Mouse (Mus musculus) adrenal gland (tissue): ENCODE measurements around the gene Baz2b.

Experiments
- intact Hi-C: fragments of 180-260 bp; cut with DNase I; formaldehyde crosslinking; loops from one replicate; pipeline ENCODE4 v1.15.1; 2025
- long read RNA-seq, 2 experiments: library from polyadenylated mRNA; unstranded; transcript quantifications; one replicate each; pipeline ENCODE4 v2.0.0; 2020; ENCODE audit warnings: borderline replicate concordance in 1 of 2; ENCODE audit not compliant: insufficient replicate concordance in 1 of 2

The Baz2b gene
- long read RNA-seq, experiment 1, partial matches to known transcripts = 7 of 16 reads
- long read RNA-seq, experiment 1, other reads (novel, unspliced or antisense) = 8 of 16 reads
- long read RNA-seq, experiment 2, partial matches to known transcripts = 8 of 28 reads
- long read RNA-seq, experiment 2, other reads (novel, unspliced or antisense) = 16 of 28 reads

DNA sequence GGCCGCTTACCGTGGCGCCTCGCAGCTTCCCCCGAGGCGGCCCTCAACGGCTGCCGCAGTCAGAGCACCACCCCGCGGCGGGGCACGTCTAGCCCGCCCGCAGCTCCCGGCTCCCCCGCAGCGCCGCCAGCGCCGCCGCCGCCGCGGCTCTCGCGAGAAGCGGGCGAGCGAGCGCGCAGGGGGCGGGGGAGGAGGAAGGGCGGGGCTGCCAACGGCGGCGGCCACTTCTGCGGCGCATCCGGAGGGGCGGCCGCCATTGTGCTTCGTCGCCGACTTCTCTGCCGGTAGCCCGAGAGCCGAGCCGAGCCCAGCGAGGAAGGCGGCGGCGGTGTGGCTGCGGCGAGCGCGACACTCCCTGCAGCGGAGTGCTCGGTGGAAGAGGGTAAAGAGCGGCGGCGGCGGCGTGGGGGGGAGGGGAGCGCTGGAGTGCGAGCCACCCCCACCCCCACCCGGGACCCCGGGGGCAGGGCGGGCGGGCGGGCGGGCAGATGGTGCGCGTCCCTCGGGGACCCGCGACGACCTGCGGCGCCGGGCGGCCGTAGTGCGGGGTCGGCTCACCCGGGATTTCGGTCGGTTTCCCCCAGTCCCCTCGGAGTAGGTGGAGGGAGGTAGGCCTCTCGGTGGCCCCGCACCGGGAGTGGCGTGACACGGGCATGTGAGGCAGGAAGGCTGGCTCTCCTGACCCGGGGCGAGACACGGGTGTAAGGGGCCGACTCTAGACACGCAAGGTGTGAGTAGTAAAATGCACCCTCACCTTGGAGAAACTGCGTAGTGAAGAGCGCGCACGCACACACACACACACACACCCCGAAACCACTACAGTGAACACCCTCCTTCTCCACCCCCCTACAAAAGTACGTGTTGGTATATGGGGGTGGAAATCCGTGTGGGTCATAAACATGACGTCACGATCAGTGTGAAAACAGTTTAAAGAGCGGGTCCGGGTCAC lies at the start of gene Baz2b, which contains the start of gene March7:
Baz2b (minus strand) TSS at position 137 of the 949 bp plus-strand sequence.
March7 (plus strand) TSS at position 185 of the 949 bp plus-strand sequence.
- intact Hi-C loops = no loop called here

GRCm38 (mm10) chr2:60259186-60259585 lies 49.5 kb upstream of the Baz2b start:
- intact Hi-C loops = no loop called here

DNA sequence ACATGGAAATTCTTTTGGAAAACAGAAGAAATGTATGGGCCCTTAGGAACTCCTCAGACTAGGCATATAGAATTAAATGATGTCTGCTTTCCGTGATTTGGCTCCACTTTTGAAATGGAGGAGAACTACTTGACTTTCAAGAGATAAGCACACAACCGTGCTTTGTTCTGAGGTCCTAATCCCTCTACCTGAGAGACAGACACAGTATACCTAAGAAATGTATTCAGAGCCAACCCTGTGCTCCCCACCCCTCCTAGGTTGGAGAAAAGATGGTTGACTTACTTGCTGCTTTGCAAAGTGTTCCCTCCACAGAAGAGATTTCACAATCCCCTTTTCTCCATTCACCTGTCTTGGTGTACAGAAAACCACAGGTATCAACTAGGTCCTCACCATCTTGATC lies 47.1 kb upstream of the Baz2b start:
- intact Hi-C loops = no loop called here

- intact Hi-C loops = no loop called here
These were observed 43.9 kb upstream of the Baz2b start for GRCm38 (mm10) chr2:60253506-60253905.

DNA sequence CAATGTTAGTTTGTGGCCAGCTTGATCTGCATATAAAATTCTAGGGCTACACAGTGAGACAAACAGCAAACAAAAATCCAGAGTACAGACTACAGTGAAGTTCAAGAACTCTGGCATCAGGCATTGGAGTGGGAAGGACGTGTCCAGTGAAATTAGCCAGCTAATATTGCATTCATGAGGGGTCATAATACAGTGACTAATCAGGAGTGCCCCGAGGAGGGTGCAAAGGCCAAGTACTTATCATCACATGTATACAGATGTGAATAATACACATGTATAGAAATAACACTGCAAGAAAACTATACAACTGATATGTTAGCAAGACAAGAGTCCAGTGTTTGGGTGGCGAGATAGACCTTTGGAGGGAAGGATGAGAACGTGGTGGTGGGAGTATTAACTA lies 43.1 kb upstream of the Baz2b start:
- intact Hi-C loops = no loop called here

- intact Hi-C loops = no loop called here
These were observed 24.9 kb upstream of the Baz2b start for GRCm38 (mm10) chr2:60234506-60234905.

- intact Hi-C loops = no loop called here
These were observed 23.5 kb upstream of the Baz2b start for GRCm38 (mm10) chr2:60233147-60233546.

DNA sequence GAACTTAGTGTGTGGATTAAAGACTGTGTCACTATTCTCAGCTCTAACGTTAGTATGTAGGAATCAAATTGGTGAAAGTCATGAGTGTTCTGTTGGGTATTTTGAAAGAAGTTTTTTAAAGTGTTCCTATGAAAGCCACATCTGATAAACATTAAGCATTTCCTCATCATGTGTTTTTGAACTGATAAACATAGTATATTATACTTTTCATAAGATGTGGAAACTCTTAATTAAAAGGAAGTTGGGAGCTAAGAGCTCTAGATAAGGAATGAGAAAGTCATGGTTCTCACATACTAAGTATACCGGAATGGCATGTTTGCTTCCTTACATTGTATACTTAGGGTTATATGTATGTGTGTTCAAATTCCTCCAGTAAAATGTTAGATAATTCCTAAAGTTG lies 20.7 kb upstream of the Baz2b start:
- intact Hi-C loops = no loop called here

- intact Hi-C loops = no loop called here
These were observed 18.8 kb upstream of the Baz2b start for GRCm38 (mm10) chr2:60228470-60228869.

- intact Hi-C loops = no loop called here
These were observed 13.8 kb upstream of the Baz2b start for GRCm38 (mm10) chr2:60223489-60223888.

DNA sequence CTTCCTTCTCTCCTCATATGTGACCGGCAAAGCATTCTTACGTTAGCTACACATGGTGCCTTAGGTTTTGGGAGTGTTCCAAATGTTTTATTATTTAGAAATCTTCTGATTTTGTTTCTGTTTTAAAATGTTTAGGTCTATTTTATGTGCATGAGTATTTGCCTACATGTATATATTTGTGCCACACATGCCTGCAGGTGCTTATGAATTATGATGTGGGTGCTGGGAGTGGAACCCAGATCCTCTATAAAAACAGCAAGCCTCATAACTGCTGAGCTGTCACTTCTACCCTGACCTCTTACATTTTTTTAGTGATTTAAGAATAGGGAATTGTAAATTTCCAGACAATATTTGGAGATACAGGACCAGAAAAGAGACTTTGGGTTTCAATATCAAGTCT lies 12.3 kb upstream of the Baz2b start:
- intact Hi-C loops = no loop called here

- intact Hi-C loops = no loop called here
These were observed 11.6 kb upstream of the Baz2b start for GRCm38 (mm10) chr2:60221236-60221635.

DNA sequence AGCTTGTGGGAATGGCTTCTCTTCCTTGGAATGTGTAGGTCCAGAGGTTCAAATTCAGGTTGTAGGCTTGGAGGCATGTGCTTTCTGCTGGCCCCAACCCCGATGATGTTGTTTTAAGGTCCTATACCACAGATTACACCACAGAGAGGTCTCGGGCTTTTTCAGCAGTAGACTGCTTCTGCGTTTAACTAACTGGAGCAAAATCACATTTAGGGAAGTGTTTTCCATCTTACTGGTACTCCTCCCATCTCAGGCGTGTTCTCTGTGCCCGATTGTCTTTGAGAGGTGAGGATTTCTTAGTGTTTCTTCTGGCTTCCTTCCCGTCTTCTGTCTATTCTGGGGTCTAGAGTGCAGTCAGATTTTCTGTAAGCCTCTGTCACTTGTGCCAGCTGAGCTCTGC lies 8.0 kb upstream of the Baz2b start:
- intact Hi-C loops = no loop called here

GRCm38 (mm10) chr2:60216547-60217153 lies 7.0 kb upstream of the Baz2b start:
- intact Hi-C loops = no loop called here

DNA sequence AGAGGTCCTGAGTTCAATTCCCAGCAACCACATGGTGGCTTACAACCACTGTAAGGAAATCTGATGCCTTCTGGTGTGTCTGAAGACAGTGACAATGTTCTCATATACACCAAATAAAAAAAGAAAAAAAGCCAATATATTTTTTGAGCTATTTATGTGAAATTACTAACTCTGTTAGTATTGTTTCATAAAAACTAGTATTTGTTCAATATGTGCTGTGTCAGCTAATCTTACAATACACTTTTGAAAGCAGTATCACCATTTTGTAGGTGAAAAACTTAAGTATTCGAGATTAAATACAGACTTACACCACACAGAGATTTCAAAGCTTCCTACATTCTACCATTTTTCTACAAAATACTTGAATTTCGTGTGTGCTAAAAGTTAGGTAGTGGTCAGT lies 5.0 kb upstream of the Baz2b start:
- intact Hi-C loops = no loop called here

DNA sequence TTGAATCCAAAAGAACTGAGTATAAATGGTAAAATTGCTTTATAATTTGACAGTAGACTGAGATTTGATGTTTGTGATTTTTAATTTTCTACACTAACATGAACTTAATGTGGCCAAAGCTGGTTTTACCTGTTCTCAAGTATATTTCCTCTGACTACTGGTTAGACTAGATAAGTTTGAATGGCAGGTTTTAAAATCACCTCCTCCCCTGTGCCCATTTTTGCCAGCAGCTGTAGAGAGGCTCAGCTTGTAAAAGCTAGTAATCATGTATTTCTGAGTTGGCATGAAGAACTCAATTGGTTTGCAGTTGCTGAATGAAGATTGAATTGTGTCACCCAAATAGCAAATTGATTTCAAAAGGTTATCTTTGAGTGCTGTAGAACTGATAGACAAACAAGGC lies 2.8 kb upstream of the Baz2b start:
- intact Hi-C loops = no loop called here

DNA sequence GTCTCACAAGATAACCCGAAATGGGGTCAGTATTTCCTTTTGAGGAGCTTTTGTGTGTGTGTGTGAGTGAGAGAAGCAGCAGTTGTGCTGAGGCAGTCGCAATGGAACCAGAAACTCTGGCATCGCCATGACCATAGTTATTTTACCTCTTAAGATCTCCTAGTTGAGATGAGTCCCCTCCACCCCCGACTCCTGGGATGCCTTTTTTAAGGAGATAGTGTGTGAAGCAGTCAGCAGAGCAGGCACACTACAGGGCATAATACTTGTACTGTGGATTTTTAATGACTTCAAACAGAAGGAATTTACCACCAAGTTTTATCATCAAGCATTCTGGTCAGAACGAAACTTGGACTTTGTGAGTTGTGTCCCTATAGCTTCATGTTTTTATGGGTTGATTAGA lies 1.2 kb upstream of the Baz2b start:
- intact Hi-C loops = no loop called here

DNA sequence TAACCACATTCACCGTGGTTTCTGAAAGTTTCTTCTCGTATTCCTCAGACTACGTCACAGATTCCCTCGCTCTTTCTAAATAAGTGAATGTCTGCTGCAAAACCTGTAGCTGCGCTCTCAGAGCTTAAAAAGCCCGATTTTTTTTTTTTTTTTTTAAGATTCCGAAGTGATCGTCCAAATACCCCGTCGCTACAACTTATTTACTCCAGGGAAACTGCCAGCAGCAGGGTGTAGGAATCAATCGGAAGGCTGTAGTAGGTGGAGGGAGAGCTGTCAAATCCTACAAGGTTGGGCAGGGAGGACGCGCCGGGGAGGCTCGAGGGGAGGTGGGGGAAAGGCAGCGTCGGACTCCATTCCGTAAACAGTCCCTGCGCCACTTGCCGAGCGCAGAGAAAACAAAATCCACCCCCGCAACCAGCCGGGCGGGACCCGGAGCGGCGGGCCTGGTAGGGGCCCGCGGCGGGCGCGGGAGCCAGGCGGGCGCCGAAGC lies 472 bp downstream of the Baz2b start:
- intact Hi-C loops = no loop called here

DNA sequence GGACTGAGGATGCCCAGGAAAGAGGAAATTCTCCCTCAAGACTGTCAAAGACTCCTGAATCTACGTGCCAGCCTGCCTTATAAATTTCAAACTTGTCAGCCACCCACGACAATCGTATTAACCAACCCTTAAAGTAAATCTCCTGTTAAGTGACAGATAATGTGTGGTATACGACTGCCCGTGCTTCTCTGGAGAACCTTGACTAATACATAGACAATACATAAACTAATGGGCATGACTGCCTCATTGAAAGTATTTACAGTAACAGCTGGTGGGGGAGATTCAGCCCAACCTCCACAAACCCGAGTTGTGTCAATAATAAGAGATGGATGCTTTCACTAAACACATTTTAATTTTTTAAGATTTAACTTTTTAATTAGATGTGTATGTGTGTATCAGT lies 3.8 kb downstream of the Baz2b start:
- intact Hi-C loops = no loop called here

GRCm38 (mm10) chr2:60204162-60204561 lies 5.5 kb downstream of the Baz2b start:
- intact Hi-C loops = loop anchor here (5.0 kb wide), 1 partner anchor 72 kb away; no protein-coding TSS in a partner anchor

GRCm38 (mm10) chr2:60203733-60204132 lies 5.9 kb downstream of the Baz2b start:
- intact Hi-C loops = loop anchor here (5.0 kb wide), 1 partner anchor 71 kb away; no protein-coding TSS in a partner anchor
